Mouse (Mus musculus): ENCODE measurements around the gene Rab15.

- TF ChIP-seq POLR2A (IDR thresholded peaks at IDR 0.05; ENCODE audit: borderline replicate concordance, insufficient read depth, low read length): no peak
- TF ChIP-seq CTCF (IDR thresholded peaks at IDR 0.05; ENCODE audit: borderline replicate concordance, insufficient read depth, low read depth, low read length): no peak
These were observed 27.4 kb downstream of the Rab15 start, which contains the start of gene Gpx2 for GRCm38 (mm10) chr12:76795350-76795749.
